Mouse (Mus musculus): ENCODE measurements around the gene Cd2ap. TPM values are rescaled to one million over a fixed set of nuclear protein-coding genes. Genes with fewer than 3 reads are reported as not detected.
A peak's percentile ranks its signal among the peaks of the same experiment; 100 is the strongest.

The Cd2ap gene
- total and polyA plus RNA-seq, 3 experiments = 10.7 to 14.3 TPM; not detected in 1

GRCm38 (mm10) chr17:42822787-42823186 is 53.7 kb downstream of the Cd2ap start:
- no peaks in the 10 kb centered on the region for H3K79me2 ChIP-seq (ENCODE audit: control insufficient read depth, insufficient read depth, low read length, poor library complexity)
- H3K9ac ChIP-seq (ENCODE audit: control insufficient read depth, low read depth, low read length, poor library complexity, severe bottlenecking) = no peak overlapping the region
- H3K4me3 ChIP-seq (ENCODE audit: control insufficient read depth in 1 of 2, insufficient read depth in 1 of 2, low read depth in 2 of 2, low read length in 2 of 2) = no peak overlapping the region
- 0 out of 4 replicates have a peak, but pooled peaks cover 0 to 2% of the 10 kb centered on the region in 2 experiments for H3K36me3 ChIP-seq (ENCODE audit: control insufficient read depth in 1 of 2, insufficient read depth in 2 of 2, low read length in 2 of 2)
- H3K27me3 ChIP-seq (ENCODE audit: control insufficient read depth in 1 of 2, insufficient read depth in 2 of 2, low read length in 2 of 2) = no peaks in the 10 kb centered on the region
- H3K4me1 ChIP-seq (ENCODE audit: control insufficient read depth in 1 of 2, insufficient read depth in 2 of 2, low read length in 2 of 2) = peaks cover 0 to 3% of the 10 kb centered on the region in 2 experiments; a peak in 1 of 4 replicates
- DNase-seq (ENCODE audit: low read depth, low spot score) = no peak
- no peak overlapping the region for H3K27ac ChIP-seq (ENCODE audit: control insufficient read depth, low read depth, low read length)
- no peak for TF ChIP-seq EP300 (IDR thresholded peaks at IDR 0.05; ENCODE audit: low read depth in 1 of 2, low read length in 2 of 2)
- no peak for TF ChIP-seq NRF1 (IDR thresholded peaks at IDR 0.05; ENCODE audit: insufficient read depth, low read depth, low read length, poor library complexity, severe bottlenecking)
- TF ChIP-seq GABPA (IDR thresholded peaks at IDR 0.05; ENCODE audit: low read depth, low read length) = no peak
- TF ChIP-seq NELFE (IDR thresholded peaks at IDR 0.05; ENCODE audit: low read depth, low read length) = no peak
- no peak for TF ChIP-seq JUND (IDR thresholded peaks at IDR 0.05; ENCODE audit: low read depth, low read length)
- TF ChIP-seq MEF2A (IDR thresholded peaks at IDR 0.05; ENCODE audit: extremely low read depth, insufficient replicate concordance, low read depth, low read length, poor library complexity, severe bottlenecking) = no peak
- TF ChIP-seq ZMIZ1 (IDR thresholded peaks at IDR 0.05; ENCODE audit: low read depth, low read length) = no peak
- TF ChIP-seq TAL1 (IDR thresholded peaks at IDR 0.05; ENCODE audit: low read length) = no peak
- no peak for TF ChIP-seq ZNF384 (IDR thresholded peaks at IDR 0.05; ENCODE audit: low read depth, low read length)
- TF ChIP-seq HCFC1 (IDR thresholded peaks at IDR 0.05; ENCODE audit: low read depth, low read length) = no peak
- TF ChIP-seq MAZ (IDR thresholded peaks at IDR 0.05; ENCODE audit: low read depth, low read length) = no peak
- TF ChIP-seq TCF12 (IDR thresholded peaks at IDR 0.05; ENCODE audit: low read depth, low read length) = no peak
- no peak for TF ChIP-seq SMC3 (IDR thresholded peaks at IDR 0.05; ENCODE audit: low read depth, low read length)
- no peak for TF ChIP-seq ZC3H11A (IDR thresholded peaks at IDR 0.05; ENCODE audit: low read depth, low read length)
- TF ChIP-seq CTCF (IDR thresholded peaks at IDR 0.05 in 2 of 3, conservative IDR thresholded peaks at IDR 0.05 in 1 of 3; ENCODE audit: control insufficient read depth in 1 of 3, insufficient read depth in 1 of 3, low read depth in 2 of 3, low read length in 3 of 3, poor library complexity in 1 of 3, severe bottlenecking in 1 of 3) = no peak
- no peak for TF ChIP-seq CHD1 (IDR thresholded peaks at IDR 0.05; ENCODE audit: low read depth, low read length)
- TF ChIP-seq MAFK (IDR thresholded peaks at IDR 0.05; ENCODE audit: borderline replicate concordance, low read depth, low read length) = no peak
- TF ChIP-seq MXI1 (IDR thresholded peaks at IDR 0.05; ENCODE audit: low read depth, low read length) = no peak
- no peak for TF ChIP-seq POLR2A (IDR thresholded peaks at IDR 0.05; ENCODE audit: control insufficient read depth in 1 of 2, insufficient read depth in 1 of 2, low read depth in 1 of 2, low read length in 2 of 2, poor library complexity in 1 of 2)
- H3K9me3 ChIP-seq (replicated peaks; ENCODE audit: insufficient read depth, low read length) = no peaks in the 10 kb centered on the region

GRCm38 (mm10) chr17:42815374-42815773 is 61.1 kb downstream of the Cd2ap start:
- no peak overlapping the region for H3K9ac ChIP-seq (ENCODE audit: control insufficient read depth, low read depth, low read length, poor library complexity, severe bottlenecking)
- DNase-seq (ENCODE audit: low read depth, low spot score) = peak; percentile 71
- TF ChIP-seq KAT2A (conservative IDR thresholded peaks at IDR 0.05; ENCODE audit: low read depth, low read length) (no peak), TBP (IDR thresholded peaks at IDR 0.05; ENCODE audit: low read depth, low read length) (no peak), ZC3H11A (IDR thresholded peaks at IDR 0.05; ENCODE audit: low read depth, low read length) (no peak), CHD2 (IDR thresholded peaks at IDR 0.05; ENCODE audit: low read length) (no peak), MAZ (IDR thresholded peaks at IDR 0.05; ENCODE audit: low read depth, low read length) (no peak), ZKSCAN1 (IDR thresholded peaks at IDR 0.05; ENCODE audit: low read depth, low read length) (no peak), BHLHE40 (IDR thresholded peaks at IDR 0.05; ENCODE audit: borderline replicate concordance, low read depth, low read length) (no peak), RAD21 (IDR thresholded peaks at IDR 0.05; ENCODE audit: low read depth, low read length) (no peak), ETS1 (IDR thresholded peaks at IDR 0.05; ENCODE audit: low read depth, low read length) (no peak), UBTF (IDR thresholded peaks at IDR 0.05; ENCODE audit: borderline replicate concordance, insufficient read depth, low read depth, low read length) (no peak), EP300 (IDR thresholded peaks at IDR 0.05; ENCODE audit: low read depth in 1 of 2, low read length in 2 of 2) (peak in 1 of 2 experiments; percentile 40; a peak in 1 of 4 replicates), POLR2A (IDR thresholded peaks at IDR 0.05; ENCODE audit: control insufficient read depth in 1 of 2, insufficient read depth in 1 of 2, low read depth in 1 of 2, low read length in 2 of 2, poor library complexity in 1 of 2) (no peak), ZMIZ1 (IDR thresholded peaks at IDR 0.05; ENCODE audit: low read depth, low read length) (no peak), CHD1 (IDR thresholded peaks at IDR 0.05; ENCODE audit: low read depth, low read length) (no peak), SIN3A (IDR thresholded peaks at IDR 0.05; ENCODE audit: low read length) (no peak; the same call in 1 of the 2 replicates), CTCF (IDR thresholded peaks at IDR 0.05 in 2 of 3, conservative IDR thresholded peaks at IDR 0.05 in 1 of 3; ENCODE audit: control insufficient read depth in 1 of 3, insufficient read depth in 1 of 3, low read depth in 2 of 3, low read length in 3 of 3, poor library complexity in 1 of 3, severe bottlenecking in 1 of 3) (peak in 1 of 3 experiments; percentile 31; a peak in 1 of 6 replicates), SMC3 (IDR thresholded peaks at IDR 0.05; ENCODE audit: low read depth, low read length) (0 out of 2 replicates have a peak, but pooled peaks have one; percentile 21), ZNF384 (IDR thresholded peaks at IDR 0.05; ENCODE audit: low read depth, low read length) (no peak), NELFE (IDR thresholded peaks at IDR 0.05; ENCODE audit: low read depth, low read length) (no peak), MYC (IDR thresholded peaks at IDR 0.05; ENCODE audit: low read depth, low read length) (no peak), GABPA (IDR thresholded peaks at IDR 0.05; ENCODE audit: low read depth, low read length) (no peak)

More at GRCm38 (mm10) chr17:42815374-42815773, 61.1 kb downstream of the Cd2ap start:
- H3K36me3 ChIP-seq (ENCODE audit: control insufficient read depth in 1 of 2, insufficient read depth in 2 of 2, low read length in 2 of 2) = peaks cover 0 to 5% of the 10 kb centered on the region in 2 experiments; a peak in 3 of 4 replicates
- H3K9me3 ChIP-seq (replicated peaks; ENCODE audit: insufficient read depth, low read length) = no peaks in the 10 kb centered on the region
- H3K27ac ChIP-seq (ENCODE audit: control insufficient read depth, low read depth, low read length) = no peak overlapping the region
- no peaks in the 10 kb centered on the region for H3K79me2 ChIP-seq (ENCODE audit: control insufficient read depth, insufficient read depth, low read length, poor library complexity)
- H3K4me1 ChIP-seq (ENCODE audit: control insufficient read depth in 1 of 2, insufficient read depth in 2 of 2, low read length in 2 of 2) = peaks cover 0 to 4% of the 10 kb centered on the region in 2 experiments; a peak in 2 of 4 replicates
- no peak overlapping the region for H3K4me3 ChIP-seq (ENCODE audit: control insufficient read depth in 1 of 2, insufficient read depth in 1 of 2, low read depth in 2 of 2, low read length in 2 of 2)
- H3K27me3 ChIP-seq (ENCODE audit: control insufficient read depth in 1 of 2, insufficient read depth in 2 of 2, low read length in 2 of 2) = no peaks in the 10 kb centered on the region

Data from MEL (cell line).